Mouse (Mus musculus): ENCODE measurements at regions not wholly inside any gene's neighbourhood (a gene's known extent, or its start where the extent isn't known, plus 50 kb on each side); places are given as distances from the start of the nearest gene placed in this dataset.

- TF ChIP-seq POLR2A (IDR thresholded peaks at IDR 0.05; ENCODE audit: borderline replicate concordance, low read depth, low read length) (no peak), CTCF (IDR thresholded peaks at IDR 0.05; ENCODE audit: low read depth, low read length) (no peak)
These were observed 654.3 kb downstream of the Adgrl2 start for GRCm38 (mm10) chr3:148336091-148336511.
